Mouse (Mus musculus) left cerebral cortex, adult 8-10 months (tissue): ENCODE measurements around the gene Rnf212. TPM values are rescaled to one million over a fixed set of nuclear protein-coding genes. Genes with fewer than 3 reads are reported as not detected.

Source experiments
- total RNA-seq, 4 experiments: library from RNA; stranded (reverse); gene quantifications; 2 replicates each; pipeline ENCODE4 v1.2.4; 2022

Gene Rnf212
- total RNA-seq, 4 experiments from 2014 or later = not detected

Other genes starting within 250 kb of the Rnf212 start
- gene Cplx1, start 225.0 kb downstream of the Rnf212 start, total RNA-seq = 100 to 1,000 TPM; 724 to 785 (median 735) TPM
- gene Gak, start 145.2 kb downstream of the Rnf212 start, total RNA-seq = 100 to 1,000 TPM in 1 of 4 experiments, 10 to 100 TPM in 3; 97.5 to 105 (median 99.5) TPM
- 10 to 100 TPM; 37.1 to 43.1 (median 39.5) TPM for gene Tmem175, start 145.2 kb downstream of the Rnf212 start, total RNA-seq
- gene Idua, start 114.7 kb downstream of the Rnf212 start, total RNA-seq = 10 to 100 TPM; 19.0 to 25.3 (median 23.0) TPM
- 10 to 100 TPM; 47.3 to 67.4 (median 51.3) TPM for gene Dgkq, start 105.3 kb downstream of the Rnf212 start, total RNA-seq
- 1 to 10 TPM; 1.0 to 1.3 (median 1.1) TPM for gene Slc26a1, start 99.4 kb downstream of the Rnf212 start, total RNA-seq
- gene Fgfrl1, start 82.6 kb downstream of the Rnf212 start, total RNA-seq = 10 to 100 TPM; 18.0 to 28.3 (median 25.3) TPM
- not detected for gene Tmed11, start 20.4 kb upstream of the Rnf212 start, total RNA-seq
- gene Vmn2r8, start 33.9 kb upstream of the Rnf212 start, total RNA-seq = not detected
- gene Vmn2r9, start 77.6 kb upstream of the Rnf212 start, total RNA-seq = not detected
- not detected for gene Vmn2r10, start 231.5 kb upstream of the Rnf212 start, total RNA-seq